Mouse (Mus musculus): ENCODE results near the gene Col6a5. TPM values are rescaled to one million over a fixed set of nuclear protein-coding genes. Genes with fewer than 3 reads are reported as not detected.

Col6a5 gene
- total and polyA plus RNA-seq, 3 experiments, result under 0.01 TPM; not detected in 2

DNA sequence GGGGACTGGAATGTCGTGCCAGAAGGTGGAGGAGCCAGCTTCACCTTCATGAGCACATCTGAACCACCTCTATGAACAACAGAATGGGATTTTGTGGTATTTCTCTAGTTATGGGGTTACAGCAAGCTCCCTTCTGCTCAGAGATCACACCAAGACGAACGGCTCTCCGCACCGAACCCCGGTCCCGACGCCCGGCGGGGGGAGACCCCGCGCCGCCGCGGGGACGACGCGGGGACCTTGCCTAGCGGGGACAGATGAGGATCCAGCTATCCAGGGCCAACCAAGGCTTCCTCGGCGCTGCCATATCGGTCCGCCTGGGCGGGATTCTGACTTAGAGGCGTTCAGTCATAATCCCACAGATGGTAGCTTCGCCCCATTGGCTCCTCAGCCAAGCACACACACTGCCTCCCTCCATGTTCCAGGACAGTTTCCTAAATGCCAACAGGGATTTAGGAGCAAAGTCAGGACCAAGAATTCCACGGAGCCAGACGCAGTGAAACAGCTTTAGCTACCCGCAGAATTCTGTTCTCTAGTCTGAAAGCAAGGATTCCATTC lies 141.2 kb downstream of the Col6a5 start:
- no peaks in the 10 kb centered on the region for H3K36me3 ChIP-seq (replicated peaks in 1 of 2; ENCODE audit: control insufficient read depth in 1 of 2, insufficient read depth in 1 of 2, low read length in 1 of 2)
- TF ChIP-seq KAT2A (IDR thresholded peaks at IDR 0.05; ENCODE audit: insufficient replicate concordance, low read length) (no peak), JUN (IDR thresholded peaks at IDR 0.05; ENCODE audit: insufficient read depth, low read depth, low read length) (no peak), MAZ (IDR thresholded peaks at IDR 0.05; ENCODE audit: low read depth, low read length) (no peak), SMC3 (IDR thresholded peaks at IDR 0.05; ENCODE audit: low read depth, low read length) (no peak), ZC3H11A (IDR thresholded peaks at IDR 0.05; ENCODE audit: low read depth, low read length) (no peak), ZMIZ1 (IDR thresholded peaks at IDR 0.05; ENCODE audit: low read depth, low read length) (no peak)
- peaks cover 19% of the 10 kb centered on the region for H3K27me3 ChIP-seq (replicated peaks)
- dilution Hi-C loops (cut with MboI; ENCODE audit: extremely low pct_ligation_motif_present, extremely low pct_unique_long_range_greater_than_20kb, low sequenced_read_pairs) (no loop called here), in situ Hi-C loops (cut with MboI; ENCODE audit: low pct_ligation_motif_present, low pct_unique_long_range_greater_than_20kb, low sequenced_read_pairs) (no loop called here)
- DNase-seq (ENCODE audit: extremely low read depth), result no peak
- no peaks in the 10 kb centered on the region for H3K79me2 ChIP-seq (replicated peaks; ENCODE audit: control insufficient read depth, extremely low read depth, insufficient read depth, poor library complexity, severe bottlenecking)
- H3K9me3 ChIP-seq (replicated peaks; ENCODE audit: low read length), result no peaks in the 10 kb centered on the region
- H3K27ac ChIP-seq (ENCODE audit: insufficient read depth, low read depth), result no peak overlapping the region
- H3K4me1 ChIP-seq (ENCODE audit: control insufficient read depth in 1 of 2, insufficient read depth in 2 of 2), result no peaks in the 10 kb centered on the region
- H3K4me3 ChIP-seq (replicated peaks in 1 of 3; ENCODE audit: low read depth in 2 of 3, low read length in 2 of 3, poor library complexity in 1 of 3), result no peak overlapping the region
- H3K4me2 ChIP-seq (ENCODE audit: insufficient read depth, low read depth, poor library complexity, severe bottlenecking), result no peak overlapping the region
- no peak overlapping the region for H3K9ac ChIP-seq (ENCODE audit: insufficient read depth, low read depth)

DNA sequence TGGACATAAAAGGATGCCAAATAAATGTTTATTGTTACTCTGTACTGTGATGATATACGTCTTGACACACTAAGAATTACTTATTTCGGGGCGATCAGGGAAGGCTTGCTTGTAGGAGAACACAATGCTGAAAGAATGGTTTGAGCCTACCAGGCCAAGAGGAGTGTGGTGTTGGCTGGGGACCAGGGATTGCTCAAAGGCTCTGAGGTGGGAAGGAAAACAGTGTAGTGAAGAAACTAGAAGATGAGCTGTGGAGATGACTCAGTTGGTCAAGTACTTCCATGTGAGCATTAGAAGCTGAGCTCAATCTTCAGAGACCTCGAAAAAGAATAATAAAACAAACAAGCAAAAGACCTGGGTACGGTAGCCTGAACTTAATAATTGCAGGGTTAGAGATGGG lies 146.0 kb downstream of the Col6a5 start:
- TF ChIP-seq EP300 (IDR thresholded peaks at IDR 0.05; ENCODE audit: low read length) (no peak), MYC (IDR thresholded peaks at IDR 0.05; ENCODE audit: low read depth, low read length) (no peak)
- no peak for DNase-seq (ENCODE audit: extremely low read depth)
- in situ Hi-C loops (cut with MboI; ENCODE audit: low pct_ligation_motif_present, low pct_unique_long_range_greater_than_20kb, low sequenced_read_pairs) (no loop called here), dilution Hi-C loops (cut with MboI; ENCODE audit: extremely low pct_ligation_motif_present, extremely low pct_unique_long_range_greater_than_20kb, low sequenced_read_pairs) (no loop called here)
- Histone ChIP-seq H3K36me3 (replicated peaks in 1 of 2; ENCODE audit: control insufficient read depth in 1 of 2, insufficient read depth in 1 of 2, low read length in 1 of 2) (no peaks in the 10 kb centered on the region), H3K4me3 (replicated peaks in 1 of 3; ENCODE audit: low read depth in 2 of 3, low read length in 2 of 3, poor library complexity in 1 of 3) (no peak overlapping the region), H3K79me2 (replicated peaks; ENCODE audit: control insufficient read depth, extremely low read depth, insufficient read depth, poor library complexity, severe bottlenecking) (no peaks in the 10 kb centered on the region), H3K4me2 (ENCODE audit: insufficient read depth, low read depth, poor library complexity, severe bottlenecking) (no peak overlapping the region), H3K27ac (ENCODE audit: insufficient read depth, low read depth) (no peak overlapping the region), H3K9ac (ENCODE audit: insufficient read depth, low read depth) (no peak overlapping the region), H3K4me1 (ENCODE audit: control insufficient read depth in 1 of 2, insufficient read depth in 2 of 2) (no peaks in the 10 kb centered on the region), H3K27me3 (replicated peaks) (peaks cover 2% of the 10 kb centered on the region), H3K9me3 (replicated peaks; ENCODE audit: low read length) (no peaks in the 10 kb centered on the region)

DNA sequence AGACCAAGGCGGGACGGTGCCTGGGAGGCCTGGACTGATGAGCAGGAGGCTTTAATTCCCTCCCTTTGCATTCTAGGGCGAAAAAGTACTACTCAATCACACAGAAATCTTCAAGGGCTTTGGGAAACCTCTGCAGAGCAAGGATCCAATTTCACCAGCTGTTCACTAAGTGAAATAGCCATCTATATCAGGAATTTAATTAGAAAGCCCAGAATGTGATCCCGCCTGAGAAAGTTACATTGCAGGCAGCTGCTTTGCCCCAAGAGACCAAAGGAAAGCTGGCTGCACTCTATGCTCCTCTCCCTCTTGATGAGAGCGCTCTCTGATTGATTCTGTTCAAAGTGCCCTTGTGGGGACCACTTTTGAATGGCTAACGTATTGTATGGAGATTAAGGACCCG lies 149.0 kb downstream of the Col6a5 start:
- in situ Hi-C loops (cut with MboI; ENCODE audit: low pct_ligation_motif_present, low pct_unique_long_range_greater_than_20kb, low sequenced_read_pairs), result no loop called here

More for the DNA sequence above, 149.0 kb downstream of the Col6a5 start:
- no peaks in the 10 kb centered on the region for H3K79me2 ChIP-seq (replicated peaks; ENCODE audit: control insufficient read depth, extremely low read depth, insufficient read depth, poor library complexity, severe bottlenecking)
- H3K9me3 ChIP-seq (replicated peaks; ENCODE audit: low read length), result no peaks in the 10 kb centered on the region
- dilution Hi-C loops (cut with MboI; ENCODE audit: extremely low pct_ligation_motif_present, extremely low pct_unique_long_range_greater_than_20kb, low sequenced_read_pairs), result no loop called here
- no peak for DNase-seq (ENCODE audit: extremely low read depth)
- no peak overlapping the region for H3K9ac ChIP-seq (ENCODE audit: insufficient read depth, low read depth)
- H3K4me3 ChIP-seq (replicated peaks in 1 of 3; ENCODE audit: low read depth in 2 of 3, low read length in 2 of 3, poor library complexity in 1 of 3), result no peak overlapping the region
- H3K36me3 ChIP-seq (replicated peaks in 1 of 2; ENCODE audit: control insufficient read depth in 1 of 2, insufficient read depth in 1 of 2, low read length in 1 of 2), result no peaks in the 10 kb centered on the region
- H3K4me2 ChIP-seq (ENCODE audit: insufficient read depth, low read depth, poor library complexity, severe bottlenecking), result no peak overlapping the region
- TF ChIP-seq USF1 (IDR thresholded peaks at IDR 0.05; ENCODE audit: low read depth, low read length) (no peak), JUN (IDR thresholded peaks at IDR 0.05; ENCODE audit: insufficient read depth, low read depth, low read length) (no peak), ZKSCAN1 (IDR thresholded peaks at IDR 0.05; ENCODE audit: borderline replicate concordance, low read depth, low read length) (no peak), CHD2 (IDR thresholded peaks at IDR 0.05; ENCODE audit: low read length) (no peak), NRF1 (IDR thresholded peaks at IDR 0.05; ENCODE audit: low read depth, low read length) (no peak), SIN3A (IDR thresholded peaks at IDR 0.05; ENCODE audit: low read length) (no peak), ZMIZ1 (IDR thresholded peaks at IDR 0.05; ENCODE audit: low read depth, low read length) (no peak), TBP (conservative IDR thresholded peaks at IDR 0.05; ENCODE audit: low read depth, low read length) (no peak), BHLHE40 (IDR thresholded peaks at IDR 0.05; ENCODE audit: low read depth, low read length) (no peak), MYC (IDR thresholded peaks at IDR 0.05; ENCODE audit: low read depth, low read length) (no peak), ELF1 (IDR thresholded peaks at IDR 0.05; ENCODE audit: low read depth, low read length) (no peak), MXI1 (IDR thresholded peaks at IDR 0.05; ENCODE audit: low read depth, low read length) (no peak), ETS1 (conservative IDR thresholded peaks at IDR 0.05; ENCODE audit: low read depth, low read length) (no peak), CTCF (conservative IDR thresholded peaks at IDR 0.05 in 1 of 2, IDR thresholded peaks at IDR 0.05 in 1 of 2; ENCODE audit: low read depth in 2 of 2, low read length in 2 of 2) (no peak), CHD1 (IDR thresholded peaks at IDR 0.05; ENCODE audit: low read depth, low read length) (no peak)
- H3K27ac ChIP-seq (ENCODE audit: insufficient read depth, low read depth), result no peak overlapping the region
- H3K4me1 ChIP-seq (ENCODE audit: control insufficient read depth in 1 of 2, insufficient read depth in 2 of 2), result no peaks in the 10 kb centered on the region
- peaks cover 14% of the 10 kb centered on the region for H3K27me3 ChIP-seq (replicated peaks)

Measured in CH12.LX (cell line).